Mouse (Mus musculus): Measurements from ENCODE around the gene Scube2. TPM values are rescaled to one million over a fixed set of nuclear protein-coding genes. Genes with fewer than 3 reads are reported as not detected.

The Scube2 gene
- polyA plus RNA-seq, 1 experiment from 2014 or later, result 1.3 TPM

DNA sequence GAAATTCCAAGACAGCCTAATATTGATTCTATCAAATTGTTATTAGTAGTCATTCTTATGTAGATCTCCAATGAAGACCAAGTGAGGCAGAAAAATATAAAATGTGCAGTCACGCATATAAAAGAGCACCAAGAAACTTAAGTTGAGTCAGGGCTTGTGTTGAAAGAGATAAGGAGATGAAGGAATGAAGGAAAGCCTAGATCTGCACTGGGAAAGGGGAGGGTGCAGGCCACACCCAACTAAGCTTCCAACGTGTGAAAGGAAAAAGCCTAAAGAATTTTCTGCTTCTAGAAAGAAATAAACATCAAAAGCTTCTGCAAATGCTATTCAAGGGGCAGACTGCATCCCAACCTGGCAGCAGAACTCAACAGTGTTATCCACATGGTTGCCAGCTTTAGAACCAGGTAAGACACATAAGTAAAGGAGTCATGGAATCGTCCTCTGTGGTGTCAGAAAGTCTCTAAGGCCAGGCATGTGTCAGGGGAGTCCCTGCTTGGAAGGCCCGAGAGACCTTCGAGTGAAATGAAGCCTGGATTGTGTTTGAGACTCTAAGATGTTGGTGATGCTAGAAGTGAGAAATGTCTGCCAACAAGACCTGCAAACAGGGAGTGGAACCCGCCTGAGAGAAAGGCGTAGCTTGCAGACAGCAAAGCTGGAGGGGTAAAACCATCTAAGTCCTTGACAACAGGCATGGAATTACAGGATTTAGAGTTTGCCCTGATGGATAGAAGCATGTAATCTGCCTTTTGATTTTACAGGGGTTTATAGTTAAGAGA is 97.7 kb downstream of the Scube2 start:
- no peak for DNase-seq
- Histone ChIP-seq H3K4me3 (ENCODE audit: low read depth, low read length) (no peak overlapping the region), H3K4me1 (ENCODE audit: insufficient read depth) (no peaks in the 10 kb centered on the region), H3K9ac (no peak overlapping the region), H3K27me3 (ENCODE audit: insufficient read depth, low read length) (no peaks in the 10 kb centered on the region), H3K27ac (ENCODE audit: low read depth) (no peak overlapping the region), H3K9me3 (ENCODE audit: low read depth, low read length) (no peaks in the 10 kb centered on the region), H3K4me2 (no peak overlapping the region), H3K36me3 (ENCODE audit: insufficient read depth) (no peaks in the 10 kb centered on the region)
- WGBS, result 77% methylated on average over 7 of the region's 7 CpGs
- ATAC-seq (ENCODE audit: insufficient read depth), result no peak
- no peak for TF ChIP-seq CTCF (IDR thresholded peaks at IDR 0.05; ENCODE audit: low read depth)

DNA sequence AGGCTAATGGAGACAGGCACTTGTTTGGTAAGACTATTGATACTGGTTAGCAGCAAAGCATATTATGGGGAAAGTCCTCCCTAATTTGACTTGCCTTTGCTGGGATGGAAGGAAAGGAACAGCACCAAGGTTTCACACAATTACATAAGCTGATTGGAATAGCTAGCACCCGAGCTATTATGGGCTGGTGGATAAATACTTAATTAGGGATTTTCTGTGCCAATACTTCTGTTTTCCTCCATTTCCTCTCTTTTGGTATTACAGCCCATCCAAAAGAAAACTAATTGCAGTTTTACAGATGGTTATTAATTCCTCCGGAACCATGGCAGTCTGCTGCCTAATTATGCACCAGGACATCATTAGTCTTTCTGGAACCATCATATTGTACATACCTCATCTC is 101.5 kb downstream of the Scube2 start:
- Histone ChIP-seq H3K4me1 (ENCODE audit: insufficient read depth) (no peaks in the 10 kb centered on the region), H3K9ac (no peak overlapping the region), H3K27ac (ENCODE audit: low read depth) (no peak overlapping the region), H3K4me2 (no peak overlapping the region), H3K27me3 (ENCODE audit: insufficient read depth, low read length) (no peaks in the 10 kb centered on the region), H3K36me3 (ENCODE audit: insufficient read depth) (no peaks in the 10 kb centered on the region), H3K9me3 (ENCODE audit: low read depth, low read length) (no peaks in the 10 kb centered on the region), H3K4me3 (ENCODE audit: low read depth, low read length) (no peak overlapping the region)
- 59% methylated on average over 2 of the region's 2 CpGs for WGBS
- no peak for ATAC-seq (ENCODE audit: insufficient read depth)
- no peak for TF ChIP-seq CTCF (IDR thresholded peaks at IDR 0.05; ENCODE audit: low read depth)
- DNase-seq, result no peak

DNA sequence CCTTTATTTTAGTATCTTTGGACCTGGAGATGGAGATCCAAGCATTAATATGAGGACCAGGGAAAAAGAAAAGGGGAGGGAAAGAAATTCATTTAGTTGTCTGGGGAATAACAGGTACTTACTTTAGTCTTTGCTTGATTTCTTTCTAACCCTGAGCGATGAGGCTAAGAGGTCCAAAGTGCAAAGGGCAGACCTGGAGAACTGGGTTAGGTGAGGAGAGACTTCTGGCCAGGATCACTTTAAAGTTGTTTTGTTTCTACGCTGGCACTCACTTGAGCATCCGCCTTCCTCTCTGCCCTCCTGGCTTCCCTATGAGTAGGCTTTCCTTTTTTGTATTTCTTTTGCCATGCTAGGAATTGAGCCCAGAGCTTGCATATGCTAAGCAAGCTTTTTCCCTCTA is 109.2 kb downstream of the Scube2 start:
- 79% methylated on average over 3 of the region's 3 CpGs for WGBS

DNA sequence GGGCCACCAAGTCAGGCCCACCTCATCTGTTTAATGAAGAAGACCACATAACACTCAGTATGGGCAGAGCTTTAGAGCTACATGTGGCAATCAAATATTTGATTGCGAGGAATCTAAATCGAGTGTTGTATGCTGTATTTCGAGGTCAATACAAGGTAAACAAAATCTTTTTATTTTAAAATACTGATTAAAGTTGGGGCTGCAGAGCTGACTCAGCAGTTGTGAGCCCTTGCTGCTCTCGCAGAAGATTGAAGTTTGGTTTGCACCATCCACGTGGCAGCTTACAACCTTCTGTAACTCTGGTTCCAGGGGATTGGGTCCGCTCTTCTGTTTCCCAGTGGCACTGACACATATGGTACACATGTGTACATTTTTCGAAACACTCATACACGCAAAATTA is 111.4 kb downstream of the Scube2 start:
- DNase-seq (no peak), ATAC-seq (ENCODE audit: insufficient read depth) (no peak)
- Histone ChIP-seq H3K27me3 (ENCODE audit: insufficient read depth, low read length) (no peaks in the 10 kb centered on the region), H3K9me3 (ENCODE audit: low read depth, low read length) (no peaks in the 10 kb centered on the region), H3K9ac (no peak overlapping the region), H3K4me1 (ENCODE audit: insufficient read depth) (no peaks in the 10 kb centered on the region; the same call in 1 of the 2 replicates), H3K27ac (ENCODE audit: low read depth) (no peak overlapping the region), H3K4me2 (no peak overlapping the region), H3K36me3 (ENCODE audit: insufficient read depth) (no peaks in the 10 kb centered on the region), H3K4me3 (ENCODE audit: low read depth, low read length) (no peak overlapping the region)
- 87% methylated on average over 8 of the region's 8 CpGs for WGBS
- no peak for TF ChIP-seq CTCF (IDR thresholded peaks at IDR 0.05; ENCODE audit: low read depth)

More for the DNA sequence above, 109.2 kb downstream of the Scube2 start:
- Histone ChIP-seq H3K4me2 (no peak overlapping the region), H3K27ac (ENCODE audit: low read depth) (no peak overlapping the region), H3K4me3 (ENCODE audit: low read depth, low read length) (no peak overlapping the region), H3K9me3 (ENCODE audit: low read depth, low read length) (no peaks in the 10 kb centered on the region), H3K27me3 (ENCODE audit: insufficient read depth, low read length) (no peaks in the 10 kb centered on the region), H3K36me3 (ENCODE audit: insufficient read depth) (no peaks in the 10 kb centered on the region), H3K9ac (no peak overlapping the region), H3K4me1 (ENCODE audit: insufficient read depth) (no peaks in the 10 kb centered on the region; the same call in 1 of the 2 replicates)
- DNase-seq (no peak), ATAC-seq (ENCODE audit: insufficient read depth) (no peak)
- no peak for TF ChIP-seq CTCF (IDR thresholded peaks at IDR 0.05; ENCODE audit: low read depth)

DNA sequence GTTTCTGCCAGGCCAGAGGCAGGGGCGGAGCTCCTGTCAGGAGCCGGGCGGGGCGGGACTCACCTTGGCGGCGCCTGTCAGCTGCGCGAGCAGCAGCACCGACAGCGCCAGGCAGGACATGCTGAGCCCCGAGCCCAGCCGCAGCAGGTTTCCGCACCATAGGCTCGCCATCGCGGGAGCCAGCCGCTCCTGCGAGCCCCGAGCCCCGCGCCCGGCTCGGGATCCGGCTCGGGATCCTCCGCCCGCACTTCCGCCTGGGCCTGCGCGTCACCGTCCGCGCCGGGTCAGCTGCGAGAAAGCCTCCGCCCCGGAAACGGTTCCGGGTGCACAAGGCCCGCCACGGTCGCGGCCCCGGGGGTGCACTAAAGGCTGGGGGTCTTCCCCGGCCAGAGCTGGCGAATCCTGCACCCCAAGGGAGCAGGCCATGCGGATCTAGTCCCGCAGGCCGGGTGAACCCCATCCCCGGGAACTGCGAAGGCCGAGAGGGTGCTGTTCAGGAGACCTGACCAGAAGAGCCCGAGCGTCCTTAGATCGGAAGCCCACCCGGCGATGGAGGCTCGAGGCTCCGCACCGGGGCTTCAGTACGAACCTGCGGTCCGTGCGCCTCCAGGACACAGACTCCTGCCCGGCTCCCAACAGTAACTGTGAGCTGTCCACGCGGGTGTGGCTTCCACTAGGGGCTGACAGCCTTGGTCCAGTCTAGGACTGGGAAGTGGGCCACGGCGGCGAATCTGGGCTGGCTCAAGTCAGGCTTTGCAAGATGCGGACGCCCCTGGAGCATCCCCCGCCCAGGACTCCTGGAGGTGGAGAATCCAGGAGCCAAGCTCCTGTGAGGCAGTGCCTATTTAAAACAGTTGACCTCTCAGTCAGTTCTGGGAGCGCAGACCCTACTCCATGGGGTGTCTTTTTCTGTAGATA is 113.2 kb downstream of the Scube2 start, which contains the start of gene Tmem9b:
Gene Tmem9b, minus strand, starts transcription at position 868 of the 918 bp plus-strand sequence.
- TF ChIP-seq CTCF (IDR thresholded peaks at IDR 0.05; ENCODE audit: low read depth), result peak; percentile 32; the same call in 1 of the 2 replicates
- ATAC-seq (ENCODE audit: insufficient read depth) (peak; percentile 91), DNase-seq (peak; percentile 90)
- Histone ChIP-seq H3K36me3 (ENCODE audit: insufficient read depth) (no peaks in the 10 kb centered on the region), H3K27ac (ENCODE audit: low read depth) (peak within 1 kb of the TSS; percentile 75), H3K4me1 (ENCODE audit: insufficient read depth) (no peaks in the 10 kb centered on the region; the same call in 1 of the 2 replicates), H3K4me3 (ENCODE audit: low read depth, low read length) (peak within 1 kb of the TSS; percentile 85), H3K4me2 (peak within 1 kb of the TSS; percentile 76), H3K27me3 (ENCODE audit: insufficient read depth, low read length) (no peaks in the 10 kb centered on the region), H3K9ac (peak within 1 kb of the TSS; percentile 92), H3K9me3 (ENCODE audit: low read depth, low read length) (no peaks in the 10 kb centered on the region)
- under 1% methylated on average over 74 of the region's 74 CpGs for WGBS

DNA sequence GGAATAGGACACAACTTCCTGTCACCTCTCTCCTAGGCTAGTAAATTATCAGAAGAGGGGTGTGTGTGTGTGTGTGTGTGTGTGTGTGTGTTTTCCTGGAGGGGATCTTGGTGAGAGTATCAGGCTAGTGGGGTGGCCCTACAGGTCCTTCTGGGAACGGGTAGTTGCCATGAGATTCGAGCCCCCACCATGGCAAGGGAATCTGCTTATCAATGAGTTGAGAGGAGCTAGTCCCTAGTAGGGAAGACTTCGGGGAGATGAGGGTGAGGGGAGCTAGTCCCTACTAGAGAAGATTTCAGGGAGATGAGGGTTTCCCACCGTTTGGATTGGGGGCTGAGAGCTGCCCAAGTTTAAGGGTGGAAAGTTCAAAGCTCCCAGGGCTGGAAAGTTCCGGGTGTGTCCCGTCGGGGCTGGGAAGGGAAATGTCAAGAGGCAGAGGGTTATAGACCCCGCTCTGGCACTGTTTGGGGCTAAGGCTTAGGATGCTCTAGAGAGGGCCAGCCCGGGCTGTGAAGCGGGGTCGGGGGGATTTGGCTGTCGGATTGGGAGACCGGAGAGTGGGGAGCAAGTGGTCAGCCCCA is 114.0 kb downstream of the Scube2 start:
- no peak for TF ChIP-seq CTCF (IDR thresholded peaks at IDR 0.05; ENCODE audit: low read depth)
- Histone ChIP-seq H3K4me2 (peak overlapping the region; percentile 76), H3K9ac (peak overlapping the region; percentile 92), H3K9me3 (ENCODE audit: low read depth, low read length) (no peaks in the 10 kb centered on the region), H3K36me3 (ENCODE audit: insufficient read depth) (no peaks in the 10 kb centered on the region), H3K4me3 (ENCODE audit: low read depth, low read length) (peak overlapping the region; percentile 85), H3K4me1 (ENCODE audit: insufficient read depth) (no peaks in the 10 kb centered on the region; the same call in 1 of the 2 replicates), H3K27me3 (ENCODE audit: insufficient read depth, low read length) (no peaks in the 10 kb centered on the region), H3K27ac (ENCODE audit: low read depth) (peak overlapping the region; percentile 75)
- ATAC-seq (ENCODE audit: insufficient read depth), result peak; percentile 2; the same call in 1 of the 2 replicates
- no peak for DNase-seq
- 2% methylated on average over 13 of the region's 13 CpGs for WGBS

Other genes with a start within 250 kb of the Scube2 start
- 67.4 and 68.6 TPM in 2 replicates for gene St5, start 162.1 kb downstream of the Scube2 start, polyA plus RNA-seq (2014; fragmentation: Nextera tagmentation; extraction: Ambion mirVana)
- gene Akip1, start 162.0 kb downstream of the Scube2 start, polyA plus RNA-seq (2014; fragmentation: Nextera tagmentation; extraction: Ambion mirVana), result 32.4 and 33.7 TPM in 2 replicates
- 0.38 TPM in 1 of 2 replicates, not detected in the other for gene BC051019, start 141.8 kb downstream of the Scube2 start, polyA plus RNA-seq (2014; fragmentation: Nextera tagmentation; extraction: Ambion mirVana)
- 0.38 TPM in 1 of 2 replicates, not detected in the other for gene Ascl3, start 134.0 kb downstream of the Scube2 start, polyA plus RNA-seq (2014; fragmentation: Nextera tagmentation; extraction: Ambion mirVana)
- gene Tmem9b, start 112.8 kb downstream of the Scube2 start, polyA plus RNA-seq (2014; fragmentation: Nextera tagmentation; extraction: Ambion mirVana), result 50.4 and 53.0 TPM in 2 replicates
- gene Nrip3, start 83.7 kb downstream of the Scube2 start, polyA plus RNA-seq (2014; fragmentation: Nextera tagmentation; extraction: Ambion mirVana), result 0.32 and 0.72 TPM in 2 replicates
- 51.4 and 51.7 TPM in 2 replicates for gene Dennd5a, start 94.8 kb upstream of the Scube2 start, polyA plus RNA-seq (2014; fragmentation: Nextera tagmentation; extraction: Ambion mirVana)
- gene Tmem41b, start 121.2 kb upstream of the Scube2 start, polyA plus RNA-seq (2014; fragmentation: Nextera tagmentation; extraction: Ambion mirVana), result 67.0 and 67.7 TPM in 2 replicates
- gene Ipo7, start 152.6 kb upstream of the Scube2 start, polyA plus RNA-seq (2014; fragmentation: Nextera tagmentation; extraction: Ambion mirVana), result 20.0 and 21.8 TPM in 2 replicates
- gene Zfp143, start 195.5 kb upstream of the Scube2 start, polyA plus RNA-seq (2014; fragmentation: Nextera tagmentation; extraction: Ambion mirVana), result 21.9 and 23.9 TPM in 2 replicates

Data from lung, embryonic 14.5 days (tissue).